Mouse (Mus musculus) hindbrain, embryonic 14.5 days (tissue): ENCODE measurements around the gene Arid2. TPM values are rescaled to one million over a fixed set of nuclear protein-coding genes. Genes with fewer than 3 reads are reported as not detected.

Experiments
- microRNA-seq: library from miRNA; unstranded; fragments of <30 nt; microRNA quantifications from one replicate; pipeline ENCODE4, GENCODE M21; 2016
- polyA plus RNA-seq: library from polyadenylated mRNA; unstranded; fragments of >200 nt; fragmentation: Nextera tagmentation; extraction: Ambion mirVana; gene quantifications from 2 replicates; pipeline ENCODE4 v1.2.1, GENCODE M21; 2014

The Arid2 gene
- polyA plus RNA-seq, 1 experiment from 2014 or later, result 23.7 TPM

Small RNA genes lying within 50 kb of the gene (microRNA-seq; reads per million reads assigned to microRNA genes)
- gene Gm25397, result not detected

Other genes with a start within 250 kb of the Arid2 start
- gene Scaf11, start 173.3 kb downstream of the Arid2 start, polyA plus RNA-seq, result 47.5 and 49.6 TPM in 2 replicates